Mouse (Mus musculus) CD4-positive helper T cell, adult 2 months (primary cell): ENCODE measurements around the gene Tppp.
"Not testable (repeated sequence)": the region's sequence is repeated elsewhere in the genome, so short reads cannot be mapped to it uniquely, and the experiment has no call there.

ENCODE experiments used
- DNase-seq: peaks from one replicate; pipeline ENCODE4 v3.0.0-alpha.2; 2012; ENCODE audit warnings: low read depth, missing footprints, low spot score

The Tppp gene

DNA sequence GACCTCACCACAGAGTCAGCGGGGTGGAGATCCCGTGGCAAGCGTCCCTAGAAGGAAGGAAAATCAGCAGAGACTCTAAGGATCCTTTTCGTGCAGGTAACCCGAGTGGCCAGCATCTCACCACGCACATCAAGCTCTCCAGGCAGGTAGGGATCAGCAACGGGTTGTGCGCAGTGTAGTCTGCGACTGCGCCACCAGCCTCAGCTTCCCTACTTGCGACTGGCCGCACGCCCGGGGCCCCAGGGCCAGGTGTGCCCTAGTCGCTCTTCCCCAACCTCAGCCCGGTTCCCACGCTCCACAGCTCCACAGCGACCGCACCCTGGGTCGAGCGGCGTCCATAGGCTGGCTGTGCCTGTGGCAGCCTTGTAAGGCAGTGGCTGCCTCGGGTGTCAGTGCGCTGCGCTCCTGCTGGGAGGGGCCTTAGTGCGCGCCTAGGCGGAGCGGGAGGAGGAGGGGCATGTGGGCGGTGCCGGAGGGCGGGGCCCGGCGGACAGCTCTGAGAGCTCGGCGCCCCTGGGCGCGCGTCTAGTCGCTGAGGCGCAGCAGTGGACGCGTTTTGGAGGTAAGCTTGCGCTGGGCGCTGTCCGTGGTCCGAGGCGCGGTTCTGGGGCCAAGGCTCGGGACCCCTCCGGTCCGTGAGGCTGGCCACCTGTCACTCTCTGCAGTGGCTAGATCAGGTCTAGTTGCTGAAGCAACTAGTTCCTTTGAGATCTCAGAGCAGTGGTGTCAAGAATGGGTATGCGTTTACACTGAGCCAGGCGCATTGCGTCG lies at the start of gene Tppp:
Gene Tppp (plus strand): TSS at position 460 of the 771 bp plus-strand sequence.
- DNase-seq: peak; percentile 91

- no peak for DNase-seq
Measured at GRCm38 (mm10) chr13:73960117-73960652, 49.0 kb upstream of the Tppp start.

- no peak for DNase-seq
Measured at GRCm38 (mm10) chr13:73961177-73961576, 48.0 kb upstream of the Tppp start.

- no peak for DNase-seq
Measured at GRCm38 (mm10) chr13:73963551-73963950, 45.7 kb upstream of the Tppp start, which contains the start of gene Zdhhc11. TSS of gene Zdhhc11 (plus strand) at chr13:73963851.

DNA sequence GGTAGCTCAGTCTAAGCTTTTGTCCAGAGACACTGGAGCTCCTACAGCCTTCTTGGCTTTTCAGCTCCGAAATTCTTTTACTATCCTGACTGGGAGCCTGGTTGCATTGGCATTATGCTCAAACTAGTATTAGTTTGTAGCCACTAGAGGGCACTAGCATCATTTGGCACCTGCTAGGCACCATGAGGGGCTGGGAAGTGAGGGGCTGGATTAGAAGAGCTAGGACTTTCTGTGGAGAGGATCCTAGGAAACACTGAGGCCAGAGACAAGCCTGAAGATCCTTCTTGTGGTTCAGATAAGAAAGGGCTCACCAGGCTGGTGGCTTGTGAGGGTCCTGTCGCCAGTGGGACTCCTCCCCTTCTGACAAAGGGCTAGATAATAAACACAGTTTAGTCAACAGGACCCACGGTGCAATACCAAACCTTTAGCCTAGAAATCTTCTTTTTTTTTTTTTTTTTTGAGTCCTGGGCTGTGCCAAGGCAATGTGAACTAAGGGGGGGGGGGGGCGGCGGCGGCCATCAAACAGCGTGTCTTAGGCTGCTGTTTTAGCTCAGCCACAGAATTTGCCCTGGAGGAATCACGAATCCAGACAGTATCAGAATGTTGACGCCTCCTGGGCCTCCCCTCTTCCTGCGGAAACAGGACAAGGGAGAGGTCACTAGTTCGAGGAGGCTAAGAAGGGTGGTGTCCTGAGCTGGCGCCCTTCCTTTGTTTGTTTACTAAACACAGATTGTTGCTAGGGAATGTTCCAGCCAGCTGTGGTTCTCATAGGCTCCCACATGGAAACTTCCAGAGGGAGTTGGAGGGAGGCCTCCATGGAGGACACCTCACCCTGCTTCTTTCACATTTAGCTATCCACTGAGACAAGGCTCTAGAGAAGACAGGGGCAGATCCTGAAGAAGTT lies 38.4 kb upstream of the Tppp start:
- peak; percentile 30 for DNase-seq

DNA sequence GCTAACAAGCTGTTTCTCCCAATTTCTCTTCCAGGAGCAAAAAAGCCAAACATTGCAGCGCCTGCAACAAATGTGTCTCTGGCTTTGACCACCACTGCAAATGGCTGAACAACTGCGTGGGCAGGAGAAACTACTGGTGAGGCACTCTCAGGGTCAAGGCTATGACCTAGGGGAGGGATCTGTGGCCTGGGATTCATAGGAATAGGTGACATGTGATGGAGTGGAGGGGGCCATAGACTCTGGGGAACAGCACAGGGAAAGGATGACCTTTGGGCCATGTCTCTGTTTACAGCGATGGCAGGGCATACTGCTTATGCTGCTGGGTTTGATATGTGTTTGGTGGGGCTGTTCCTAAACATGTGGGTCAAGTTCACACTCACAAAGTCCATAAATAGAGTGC lies 34.7 kb upstream of the Tppp start:
- no peak for DNase-seq

- DNase-seq: no peak
Measured at GRCm38 (mm10) chr13:73976935-73977334, 32.3 kb upstream of the Tppp start.

DNA sequence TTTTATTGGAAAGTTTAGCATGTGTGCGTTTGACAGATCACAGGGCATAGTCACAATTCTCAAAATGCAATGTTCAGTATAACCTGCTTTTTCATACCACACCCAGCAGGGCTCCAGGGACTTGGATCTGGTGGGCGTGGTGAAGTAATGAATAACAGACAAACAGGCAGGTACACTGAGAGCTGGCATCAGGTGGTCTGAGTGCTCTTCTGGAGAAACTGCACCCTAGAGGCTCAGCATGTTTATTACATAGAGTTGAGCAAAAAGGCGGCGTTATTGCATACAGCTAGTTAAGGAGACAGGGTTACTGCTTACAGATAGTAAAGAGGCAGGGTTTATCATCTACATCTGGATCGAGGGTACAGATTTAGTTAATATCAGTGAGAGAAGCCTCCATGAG lies 18.9 kb upstream of the Tppp start:
- DNase-seq: no peak

DNA sequence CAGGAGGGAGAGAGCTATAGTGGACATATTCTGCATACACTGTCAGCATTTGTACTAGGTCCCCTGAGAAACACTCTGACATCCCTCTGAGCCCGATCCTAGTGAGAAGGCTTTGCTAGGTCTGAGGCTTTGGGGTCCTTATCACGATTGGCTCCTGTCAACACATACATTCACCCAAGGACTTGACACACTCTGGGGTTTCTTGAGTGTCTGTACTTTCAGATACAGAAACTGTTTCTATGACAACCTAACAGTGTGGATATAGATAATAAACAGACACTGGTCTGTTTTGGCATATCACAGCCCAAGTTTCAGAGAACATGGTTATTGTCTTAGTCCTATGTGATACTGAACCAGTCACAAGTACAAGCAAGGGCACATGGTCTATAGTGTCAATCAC lies 18.4 kb upstream of the Tppp start:
- DNase-seq: no peak

DNA sequence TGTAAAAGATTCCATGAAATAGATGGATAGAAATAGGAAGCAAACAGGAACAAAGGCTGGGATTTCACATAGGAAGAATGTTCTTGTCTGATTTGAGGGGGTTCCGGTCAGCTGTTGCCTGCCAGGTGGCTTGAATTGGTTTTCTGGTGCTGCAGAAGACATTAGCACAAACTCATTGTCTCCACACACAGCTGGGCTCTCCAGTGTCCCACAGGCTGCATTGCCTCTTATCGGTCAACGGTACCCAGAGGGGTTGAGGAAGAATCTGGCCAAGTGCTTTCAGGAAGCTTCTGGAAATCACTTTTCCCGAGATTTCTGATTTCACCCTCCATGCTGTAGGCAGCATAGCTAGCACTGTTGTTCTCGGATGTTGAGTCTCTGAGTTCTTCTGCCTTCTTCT lies 17.9 kb upstream of the Tppp start:
- DNase-seq: no peak

GRCm38 (mm10) chr13:73996456-73996855 lies 12.8 kb upstream of the Tppp start:
- DNase-seq: no peak

DNA sequence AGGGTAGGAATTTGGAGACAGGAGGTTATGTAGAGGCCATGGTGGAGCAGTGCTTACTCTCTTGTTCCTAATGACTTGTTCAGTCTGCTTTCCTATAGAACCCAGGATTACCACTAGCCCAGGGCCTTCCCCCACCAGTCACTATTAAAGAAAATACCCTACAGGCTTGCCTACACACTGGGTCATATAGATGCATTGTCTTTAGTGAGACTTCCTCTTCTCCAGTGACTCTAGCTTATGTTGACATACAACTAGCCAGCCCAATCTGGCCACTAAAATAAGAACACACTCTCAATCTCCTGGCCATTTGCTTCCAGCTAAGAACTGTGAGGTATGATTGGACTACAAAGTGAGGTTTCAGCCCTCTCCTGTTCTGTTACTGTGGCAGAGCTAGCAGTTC lies 8.7 kb upstream of the Tppp start:
- DNase-seq: no peak

DNA sequence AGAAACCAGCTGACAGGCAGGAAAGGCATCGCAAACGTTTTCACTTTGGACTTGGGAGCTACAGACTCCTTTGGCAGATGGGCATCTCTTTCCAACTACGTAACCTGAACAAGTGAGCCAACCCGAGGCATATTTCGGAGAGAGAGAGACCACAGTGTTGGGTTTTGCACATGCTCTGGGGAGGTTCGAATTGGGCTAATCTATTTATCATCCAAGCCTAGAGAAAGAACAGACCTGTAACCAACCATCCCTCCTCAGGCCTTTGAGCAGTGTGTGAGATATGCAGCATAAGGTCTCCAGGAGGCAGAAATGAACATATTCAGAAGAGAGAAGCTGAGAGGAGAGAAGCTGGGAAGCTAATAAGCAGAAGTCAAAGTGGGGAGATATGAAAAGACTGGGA lies 8.2 kb upstream of the Tppp start:
- no peak for DNase-seq

DNA sequence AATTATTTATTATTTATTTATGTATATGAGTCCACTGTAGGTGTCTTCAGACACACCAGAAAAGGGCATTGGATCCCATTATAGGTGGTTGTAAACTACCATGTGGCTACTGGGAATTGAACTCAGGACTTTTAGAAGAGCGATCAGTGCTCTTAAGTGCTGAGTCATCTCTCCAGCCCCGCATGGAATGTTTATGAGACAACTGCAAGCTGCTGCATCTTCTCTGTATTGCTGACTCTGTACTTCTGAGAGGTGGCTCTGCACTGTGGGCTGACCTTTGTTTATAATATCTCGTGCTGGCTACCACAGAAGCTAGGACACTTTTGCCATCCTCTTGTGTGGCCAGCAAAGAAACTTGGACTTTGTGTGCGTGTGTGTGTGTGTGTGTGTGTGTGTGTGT lies 7.7 kb upstream of the Tppp start:
- DNase-seq: no peak

GRCm38 (mm10) chr13:74006881-74007280 lies 2.3 kb upstream of the Tppp start:
- not testable (repeated sequence) for DNase-seq

- not testable (repeated sequence) for DNase-seq
Measured at GRCm38 (mm10) chr13:74008216-74008615, 991 bp upstream of the Tppp start.

GRCm38 (mm10) chr13:74009791-74010614 lies 796 bp downstream of the Tppp start:
- peak; percentile 32 for DNase-seq

GRCm38 (mm10) chr13:74010678-74011077 lies 1.5 kb downstream of the Tppp start:
- no peak for DNase-seq

GRCm38 (mm10) chr13:74015908-74016307 lies 6.7 kb downstream of the Tppp start:
- DNase-seq: no peak

- DNase-seq: no peak
Measured at GRCm38 (mm10) chr13:74017426-74017825, 8.2 kb downstream of the Tppp start.

DNA sequence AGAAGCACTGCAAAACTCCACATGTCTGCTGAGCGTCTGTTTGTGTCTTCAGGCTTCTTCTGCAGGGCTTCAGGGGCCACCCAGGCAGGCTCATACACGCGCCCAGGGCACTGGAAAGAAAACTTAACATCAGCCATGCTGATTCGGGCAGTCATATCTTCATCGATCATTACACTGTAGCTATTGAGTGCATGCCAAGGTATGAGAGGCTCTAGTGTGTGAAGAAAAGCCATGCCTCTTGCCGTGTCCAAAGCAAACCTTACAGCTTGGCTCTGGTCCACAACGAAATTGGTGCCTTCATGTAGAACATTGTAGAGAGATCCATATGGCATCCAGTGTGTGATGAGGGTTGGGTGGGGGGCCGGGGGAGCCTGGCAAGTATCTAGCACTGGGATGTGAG lies 9.8 kb downstream of the Tppp start:
- not testable (repeated sequence) for DNase-seq
